Mouse (Mus musculus) left cerebral cortex, postnatal 10 days (tissue): ENCODE data around the gene Fam122a. TPM values are rescaled to one million over a fixed set of nuclear protein-coding genes. Genes with fewer than 3 reads are reported as not detected.

Source experiments
- DNase-seq, 2 experiments: peaks; one replicate each; pipeline ENCODE4 v3.0.0; 2021 to 2022; ENCODE audit warnings: low spot score in 2 of 2, mixed read lengths in 1 of 2; ENCODE audit errors: extremely low spot score in 1 of 2
- intact Hi-C: fragments of 180-260 bp; cut with DNase I; formaldehyde crosslinking; loops from one replicate; pipeline ENCODE4 v1.15.1; 2025
- total RNA-seq, 2 experiments: library from RNA; stranded (reverse); gene quantifications; 2 replicates each; pipeline ENCODE4 v1.2.3; 2021

The Fam122a gene
- total RNA-seq, 2 experiments from 2014 or later = 31.0 to 31.5 TPM

GRCm38 (mm10) chr19:24499291-24499690 lies 22.1 kb upstream of the Fam122a start:
- intact Hi-C loops = no loop called here
- no peak for DNase-seq

GRCm38 (mm10) chr19:24493887-24494286 lies 16.7 kb upstream of the Fam122a start:
- intact Hi-C loops = no loop called here
- DNase-seq = no peak

- intact Hi-C loops = no loop called here
- DNase-seq = no peak
Observed at GRCm38 (mm10) chr19:24491824-24492223, 14.7 kb upstream of the Fam122a start.

- intact Hi-C loops = no loop called here
- DNase-seq = no peak
Observed at GRCm38 (mm10) chr19:24490275-24490674, 13.1 kb upstream of the Fam122a start.

- intact Hi-C loops = no loop called here
- DNase-seq = no peak
Observed at GRCm38 (mm10) chr19:24486433-24487296, 9.5 kb upstream of the Fam122a start.

DNA sequence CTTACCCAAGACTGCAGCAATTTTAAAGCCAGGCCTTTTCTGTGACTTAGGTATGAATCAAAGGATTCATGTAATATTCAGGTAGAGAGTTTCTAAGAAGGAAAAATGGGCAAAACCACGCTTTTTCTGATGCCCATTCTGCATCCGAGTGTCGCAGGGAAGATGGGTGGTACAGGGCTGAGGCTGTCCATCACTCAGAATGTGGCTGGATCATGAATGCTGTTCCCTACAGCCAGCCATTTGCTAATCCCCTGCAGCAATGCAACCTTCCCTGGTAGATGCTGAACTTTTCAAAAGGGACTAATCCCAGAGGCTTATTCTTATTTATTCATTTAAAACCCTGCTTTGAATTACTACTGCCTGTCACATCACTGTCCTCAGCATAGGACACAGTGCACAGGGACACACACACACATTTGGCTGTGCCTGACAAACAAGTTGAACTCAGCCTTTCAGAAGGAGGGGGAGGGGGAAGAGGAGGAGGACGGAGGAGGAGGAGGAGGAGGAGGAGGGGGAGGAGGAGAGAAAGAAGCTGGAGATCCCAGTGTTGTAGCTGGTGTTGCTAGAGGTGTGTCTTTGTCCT lies 7.5 kb upstream of the Fam122a start:
- intact Hi-C loops = no loop called here
- no peak for DNase-seq

DNA sequence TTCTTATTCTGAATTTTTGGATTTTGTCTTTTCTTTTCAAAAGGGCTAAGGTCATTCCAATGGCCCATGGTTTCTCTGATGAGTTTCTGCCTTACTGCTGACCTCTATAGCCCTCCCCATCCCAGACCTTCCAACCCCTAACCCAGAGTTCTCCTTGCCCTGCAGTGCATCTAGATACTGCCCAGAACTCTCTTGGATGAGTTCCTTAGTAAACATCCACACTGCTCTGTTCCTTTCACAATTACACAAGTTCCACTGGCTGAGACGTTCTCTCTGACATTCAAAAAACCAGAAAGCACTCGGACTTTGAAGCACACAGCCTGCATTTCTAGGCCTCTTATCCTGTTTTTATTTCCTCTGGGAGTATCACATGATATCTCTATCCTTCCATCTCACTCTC lies 3.8 kb upstream of the Fam122a start:
- intact Hi-C loops = no loop called here
- no peak for DNase-seq

GRCm38 (mm10) chr19:24476461-24476860 lies 695 bp downstream of the Fam122a start:
- intact Hi-C loops = loop anchor here (5.0 kb wide), 1 partner anchor 76 kb away; no protein-coding TSS in a partner anchor
- peak in 1 of 2 experiments; percentile 35 for DNase-seq

GRCm38 (mm10) chr19:24475281-24475680 lies 1.9 kb downstream of the Fam122a start:
- intact Hi-C loops = loop anchor here (5.0 kb wide), 1 partner anchor 77 kb away; no protein-coding TSS in a partner anchor
- no peak for DNase-seq

GRCm38 (mm10) chr19:24472512-24472911 lies 4.6 kb downstream of the Fam122a start:
- intact Hi-C loops = no loop called here
- DNase-seq = no peak

DNA sequence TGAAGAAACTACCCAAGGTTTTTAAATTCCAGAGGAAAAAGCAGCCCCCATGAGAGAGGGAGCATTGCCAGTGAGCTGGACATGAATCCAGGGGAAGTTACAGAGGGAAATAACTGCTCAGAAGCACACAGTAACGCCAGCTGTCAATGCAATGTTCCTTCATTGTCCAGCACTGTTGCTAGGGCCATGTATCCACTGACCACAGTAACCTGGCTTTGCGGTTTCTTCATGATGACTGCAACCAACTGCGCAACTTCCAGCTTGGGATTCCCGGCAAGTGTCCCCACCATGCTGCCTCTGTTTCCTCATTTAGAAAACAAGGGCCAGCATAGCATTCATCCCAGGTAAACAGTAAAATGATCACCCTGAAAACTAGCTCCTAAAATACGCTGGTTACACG lies 5.6 kb downstream of the Fam122a start:
- intact Hi-C loops = no loop called here

GRCm38 (mm10) chr19:24469216-24469615 lies 7.9 kb downstream of the Fam122a start:
- intact Hi-C loops = no loop called here
- DNase-seq = no peak

More for the DNA sequence above, 5.6 kb downstream of the Fam122a start:
- no peak for DNase-seq

GRCm38 (mm10) chr19:24468616-24469015 lies 8.5 kb downstream of the Fam122a start:
- intact Hi-C loops = no loop called here

DNA sequence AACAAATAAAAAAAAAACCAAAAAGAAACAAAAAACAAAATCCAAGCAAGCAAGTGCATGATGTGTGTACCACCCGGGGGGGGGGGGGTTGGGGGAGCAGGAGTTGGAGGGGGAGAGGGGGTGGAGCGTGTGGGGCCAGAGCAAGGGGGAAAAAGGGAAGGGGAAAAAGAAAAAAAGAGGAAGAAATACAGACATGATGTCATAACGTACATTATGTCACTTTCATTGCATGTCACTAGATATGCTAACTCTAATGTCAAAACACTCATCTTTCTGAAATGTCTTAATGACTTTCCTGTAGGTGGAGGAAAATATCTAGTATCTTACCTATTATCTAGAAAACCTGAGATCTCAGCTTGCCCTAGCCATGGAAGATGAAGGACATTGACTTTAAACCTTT lies 14.1 kb downstream of the Fam122a start:
- no peak for DNase-seq
- intact Hi-C loops = no loop called here

More at GRCm38 (mm10) chr19:24468616-24469015, 8.5 kb downstream of the Fam122a start:
- DNase-seq = no peak

- intact Hi-C loops = no loop called here
- peak; percentile 14 to 26 for DNase-seq
Observed at GRCm38 (mm10) chr19:24456591-24457231, 20.4 kb downstream of the Fam122a start.

GRCm38 (mm10) chr19:24455249-24455960 lies 21.8 kb downstream of the Fam122a start:
- DNase-seq = no peak
- intact Hi-C loops = no loop called here

GRCm38 (mm10) chr19:24454451-24454850 lies 22.7 kb downstream of the Fam122a start:
- intact Hi-C loops = no loop called here
- no peak for DNase-seq

- intact Hi-C loops = no loop called here
- peak; percentile 7 to 29 for DNase-seq
Observed at GRCm38 (mm10) chr19:24453379-24453778, 23.8 kb downstream of the Fam122a start.

GRCm38 (mm10) chr19:24452441-24452898 lies 24.7 kb downstream of the Fam122a start:
- intact Hi-C loops = no loop called here
- DNase-seq = peak in 1 of 2 experiments; percentile 28
